ENCODE assay signal across 21 mouse cellular contexts in genomic region chr2:41665819-41666218, GRCm38 (mm10).
"Had no signal": no experiment of that assay in that cellular context is flagged by ENCODE, and none has a peak within 500 bp of the region (broad histone marks: within the 10 kb centered on the region; RNA-seq: fewer than 3 reads in every experiment).

No protein-coding gene starts in this region.

- H3K9ac ChIP-seq: limb, embryonic 12.5 days; limb, embryonic 15.5 days; liver, embryonic 14.5 days; liver, postnatal 0 days; lung, embryonic 15.5 days; neural tube, embryonic 12.5 days; neural tube, embryonic 15.5 days had no signal

- DNase-seq: kidney, adult 18-20 months; kidney, adult 9 months; kidney, postnatal 14 days; kidney, postnatal 4 days; left cerebral cortex, postnatal 4 days; liver, postnatal 0 days; lung, postnatal 10 days; lung, postnatal 36 days; right cerebral cortex, adult 18-20 months; right cerebral cortex, postnatal 14 days; right cerebral cortex, postnatal 4 days; thymus, postnatal 25 days had no signal

- H3K4me1 ChIP-seq: limb, embryonic 12.5 days; limb, embryonic 15.5 days; lung, embryonic 15.5 days; megakaryocyte, embryonic 14.5 days; neural tube, embryonic 12.5 days; neural tube, embryonic 15.5 days had no signal

- H3K4me2 ChIP-seq: limb, embryonic 12.5 days; limb, embryonic 15.5 days; liver, embryonic 11.5 days; lung, embryonic 15.5 days; midbrain, embryonic 11.5 days; neural tube, embryonic 12.5 days; neural tube, embryonic 15.5 days had no signal

- H3K27me3 ChIP-seq: limb, embryonic 12.5 days; limb, embryonic 15.5 days; lung, embryonic 15.5 days; megakaryocyte, embryonic 14.5 days; neural tube, embryonic 12.5 days; neural tube, embryonic 15.5 days had no signal

- H3K9me3 ChIP-seq: limb, embryonic 12.5 days; limb, embryonic 15.5 days; lung, embryonic 15.5 days; megakaryocyte, embryonic 14.5 days; neural tube, embryonic 12.5 days; neural tube, embryonic 15.5 days had no signal

- H3K4me3 ChIP-seq: limb, embryonic 12.5 days; limb, embryonic 15.5 days; lung, embryonic 15.5 days; megakaryocyte, embryonic 14.5 days; neural tube, embryonic 12.5 days; neural tube, embryonic 15.5 days had no signal

- H3K36me3 ChIP-seq: limb, embryonic 12.5 days; limb, embryonic 15.5 days; lung, embryonic 15.5 days; neural tube, embryonic 12.5 days; neural tube, embryonic 15.5 days had no signal

- ATAC-seq: liver, postnatal 0 days had no signal

- H3K27ac ChIP-seq: limb, embryonic 12.5 days; limb, embryonic 15.5 days; liver, embryonic 14.5 days; lung, embryonic 15.5 days; neural tube, embryonic 12.5 days; neural tube, embryonic 15.5 days had no signal
